Mouse (Mus musculus): ENCODE results near the gene N4bp1. TPM values are rescaled to one million over a fixed set of nuclear protein-coding genes. Genes with fewer than 3 reads are reported as not detected.

The N4bp1 gene
- polyA plus RNA-seq, 1 experiment: 19.1 TPM

- DNase-seq (ENCODE audit: extremely low spot score in 1 of 2, low spot score in 1 of 2): no peak
Measured at GRCm38 (mm10) chr8:86862155-86862816, 22.8 kb downstream of the N4bp1 start.

GRCm38 (mm10) chr8:86861516-86861915 is 23.5 kb downstream of the N4bp1 start:
- DNase-seq (ENCODE audit: extremely low spot score in 1 of 2, low spot score in 1 of 2): no peak

- DNase-seq (ENCODE audit: extremely low spot score in 1 of 2, low spot score in 1 of 2): peak in 1 of 2 experiments; percentile 25
Measured at GRCm38 (mm10) chr8:86856248-86856647, 28.8 kb downstream of the N4bp1 start.

- no peak for DNase-seq (ENCODE audit: extremely low spot score in 1 of 2, low spot score in 1 of 2)
Measured at GRCm38 (mm10) chr8:86854686-86855085, 30.4 kb downstream of the N4bp1 start.

- DNase-seq (ENCODE audit: extremely low spot score in 1 of 2, low spot score in 1 of 2): no peak
Measured at GRCm38 (mm10) chr8:86853989-86854373, 31.1 kb downstream of the N4bp1 start.

- DNase-seq (ENCODE audit: extremely low spot score in 1 of 2, low spot score in 1 of 2): no peak
Measured at GRCm38 (mm10) chr8:86853266-86853988, 31.6 kb downstream of the N4bp1 start.

- DNase-seq (ENCODE audit: extremely low spot score in 1 of 2, low spot score in 1 of 2): no peak
Measured at GRCm38 (mm10) chr8:86852491-86852890, 32.6 kb downstream of the N4bp1 start.

GRCm38 (mm10) chr8:86848876-86849275 is 36.2 kb downstream of the N4bp1 start:
- no peak for DNase-seq (ENCODE audit: extremely low spot score in 1 of 2, low spot score in 1 of 2)

GRCm38 (mm10) chr8:86848401-86848800 is 36.7 kb downstream of the N4bp1 start:
- DNase-seq (ENCODE audit: extremely low spot score in 1 of 2, low spot score in 1 of 2): no peak

- no peak for DNase-seq (ENCODE audit: extremely low spot score in 1 of 2, low spot score in 1 of 2)
Measured at GRCm38 (mm10) chr8:86847091-86847490, 38.0 kb downstream of the N4bp1 start.

GRCm38 (mm10) chr8:86845875-86846274 is 39.2 kb downstream of the N4bp1 start:
- DNase-seq (ENCODE audit: extremely low spot score in 1 of 2, low spot score in 1 of 2): no peak

- DNase-seq (ENCODE audit: extremely low spot score in 1 of 2, low spot score in 1 of 2): no peak
Measured at GRCm38 (mm10) chr8:86844856-86845255, 40.2 kb downstream of the N4bp1 start.

GRCm38 (mm10) chr8:86843896-86844295 is 41.2 kb downstream of the N4bp1 start:
- DNase-seq (ENCODE audit: extremely low spot score in 1 of 2, low spot score in 1 of 2): peak in 1 of 2 experiments; percentile 56

GRCm38 (mm10) chr8:86841556-86842309 is 43.3 kb downstream of the N4bp1 start:
- DNase-seq (ENCODE audit: extremely low spot score in 1 of 2, low spot score in 1 of 2): no peak

- no peak for DNase-seq (ENCODE audit: extremely low spot score in 1 of 2, low spot score in 1 of 2)
Measured at GRCm38 (mm10) chr8:86840120-86840693, 44.9 kb downstream of the N4bp1 start.

GRCm38 (mm10) chr8:86838707-86839438 is 46.2 kb downstream of the N4bp1 start:
- DNase-seq (ENCODE audit: extremely low spot score in 1 of 2, low spot score in 1 of 2): no peak

- DNase-seq (ENCODE audit: extremely low spot score in 1 of 2, low spot score in 1 of 2): no peak
Measured at GRCm38 (mm10) chr8:86837234-86837633, 47.8 kb downstream of the N4bp1 start.

- no peak for DNase-seq (ENCODE audit: extremely low spot score in 1 of 2, low spot score in 1 of 2)
Measured at GRCm38 (mm10) chr8:86835881-86836280, 49.2 kb downstream of the N4bp1 start.

- DNase-seq (ENCODE audit: extremely low spot score in 1 of 2, low spot score in 1 of 2): no peak
Measured at GRCm38 (mm10) chr8:86834496-86835260, 50.4 kb downstream of the N4bp1 start.

- DNase-seq (ENCODE audit: extremely low spot score in 1 of 2, low spot score in 1 of 2): no peak
Measured at GRCm38 (mm10) chr8:86833937-86834336, 51.1 kb downstream of the N4bp1 start.

Measured in frontal cortex, adult 2 months (tissue).